Mouse (Mus musculus) intestine, postnatal 0 days (tissue): Measurements from ENCODE around the gene Nell1. TPM values are rescaled to one million over a fixed set of nuclear protein-coding genes. Genes with fewer than 3 reads are reported as not detected.

Experiments
- ATAC-seq: fragments of 200-750 bp; cut with Nextera tagmentation; 2 replicates; pipeline ENCODE4 v1.8.0; 2017; ENCODE audit warnings: mild to moderate bottlenecking, moderate TSS enrichment, moderate library complexity
- H3K27ac ChIP-seq: fragments of 300-500 bp; sonication (generic); 2 replicates; pipeline ENCODE4 v1.5.1; 2014; ENCODE audit warnings: mild to moderate bottlenecking, low read depth, low read length, moderate library complexity
- H3K27me3 ChIP-seq: fragments of 300-500 bp; sonication (generic); replicated peaks from 2 replicates; pipeline ENCODE4 v1.6.1; 2014; ENCODE audit warnings: low read length, mixed read lengths; ENCODE audit not compliant: control insufficient read depth, insufficient read depth
- H3K36me3 ChIP-seq: fragments of 300-500 bp; sonication (generic); 2 replicates; pipeline ENCODE4 v1.6.1; 2014; ENCODE audit warnings: mild to moderate bottlenecking, moderate library complexity; ENCODE audit not compliant: control insufficient read depth, insufficient read depth
- H3K4me1 ChIP-seq: fragments of 300-500 bp; sonication (generic); replicated peaks from 2 replicates; pipeline ENCODE4 v1.6.1; 2014; ENCODE audit warnings: antibody characterized with exemption, low read length, mixed read lengths; ENCODE audit not compliant: control insufficient read depth, insufficient read depth
- H3K4me2 ChIP-seq: fragments of 300-500 bp; sonication (generic); replicated peaks from 2 replicates; pipeline ENCODE4 v1.6.1; 2014; ENCODE audit warnings: low read depth, mild to moderate bottlenecking, moderate library complexity
- H3K4me3 ChIP-seq: fragments of 300-500 bp; sonication (generic); 2 replicates; pipeline ENCODE4 v1.5.1; 2014; ENCODE audit warnings: low read depth, low read length
- H3K9ac ChIP-seq: fragments of 300-500 bp; sonication (generic); 2 replicates; pipeline ENCODE4 v1.6.1; 2014; ENCODE audit warnings: mild to moderate bottlenecking, low read depth, low read length
- H3K9me3 ChIP-seq: fragments of 300-500 bp; sonication (generic); 2 replicates; pipeline ENCODE4 v1.6.1; 2016; ENCODE audit warnings: mixed run types; ENCODE audit not compliant: control insufficient read depth
- CTCF ChIP-seq: sonication (generic); IDR thresholded peaks from 2 replicates; pipeline ENCODE4 v1.5.1; 2016; ENCODE audit warnings: low read depth, mild to moderate bottlenecking, control low read depth, antibody characterized with exemption, moderate library complexity
- WGBS: fragments of 180-500 bp; shearing (Covaris S2); extraction: QIAGEN DNeasy Blood & Tissue Kit; methylation state at CpG from one replicate; pipeline ENCODE4 v1.1.7; 2014; 5-methylcytosine and 5-hydroxymethylcytosine counted together
- polyA plus RNA-seq: library from polyadenylated mRNA; unstranded; fragments of >200 nt; fragmentation: Nextera tagmentation; extraction: Ambion mirVana; gene quantifications from 2 replicates; pipeline ENCODE4 v1.2.1, GENCODE M21; 2015

The Nell1 gene
- polyA plus RNA-seq, 1 experiment from 2014 or later = 1.9 TPM

GRCm38 (mm10) chr7:50516681-50517080 is 542.0 kb downstream of the Nell1 start:
- no peak overlapping the region for H3K27ac ChIP-seq
- H3K9me3 ChIP-seq = no peaks in the 10 kb centered on the region
- H3K4me3 ChIP-seq = no peak overlapping the region
- no peak overlapping the region for H3K9ac ChIP-seq
- ATAC-seq = no peak
- TF ChIP-seq CTCF = no peak
- H3K27me3 ChIP-seq = no peaks in the 10 kb centered on the region
- no peaks in the 10 kb centered on the region for H3K4me1 ChIP-seq
- H3K4me2 ChIP-seq = no peak overlapping the region
- H3K36me3 ChIP-seq = no peaks in the 10 kb centered on the region
- 80% methylated on average over 3 of the region's 3 CpGs for WGBS

DNA sequence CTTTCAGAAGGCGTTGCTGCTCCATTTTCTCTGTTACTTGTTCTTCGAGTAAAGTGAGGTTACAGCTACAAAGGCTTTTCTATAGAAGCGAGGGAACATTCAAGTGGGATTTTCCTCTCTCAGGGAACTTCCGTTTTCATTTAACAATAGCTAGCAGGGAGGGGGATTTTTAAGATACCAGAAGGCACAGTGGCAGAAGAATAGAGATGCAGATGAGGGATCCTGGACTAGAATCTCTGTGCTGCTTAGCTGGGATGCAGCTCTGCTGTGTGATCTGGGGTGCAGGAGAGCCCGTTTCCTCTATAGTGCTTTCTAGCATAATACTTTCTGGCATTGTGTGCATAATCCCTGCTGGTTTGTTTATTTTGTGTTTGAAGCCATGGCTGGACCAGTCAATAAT is 568.7 kb downstream of the Nell1 start:
- WGBS = 72% methylated on average over 5 of the region's 5 CpGs
- H3K27me3 ChIP-seq = no peaks in the 10 kb centered on the region
- no peak overlapping the region for H3K9ac ChIP-seq
- H3K4me2 ChIP-seq = no peak overlapping the region
- H3K4me1 ChIP-seq = no peaks in the 10 kb centered on the region
- TF ChIP-seq CTCF = no peak
- no peak overlapping the region for H3K27ac ChIP-seq
- no peak for ATAC-seq
- no peaks in the 10 kb centered on the region for H3K9me3 ChIP-seq
- no peak overlapping the region for H3K4me3 ChIP-seq
- no peaks in the 10 kb centered on the region for H3K36me3 ChIP-seq

- no peak for ATAC-seq
Observed at GRCm38 (mm10) chr7:50549572-50549971, 574.9 kb downstream of the Nell1 start.

DNA sequence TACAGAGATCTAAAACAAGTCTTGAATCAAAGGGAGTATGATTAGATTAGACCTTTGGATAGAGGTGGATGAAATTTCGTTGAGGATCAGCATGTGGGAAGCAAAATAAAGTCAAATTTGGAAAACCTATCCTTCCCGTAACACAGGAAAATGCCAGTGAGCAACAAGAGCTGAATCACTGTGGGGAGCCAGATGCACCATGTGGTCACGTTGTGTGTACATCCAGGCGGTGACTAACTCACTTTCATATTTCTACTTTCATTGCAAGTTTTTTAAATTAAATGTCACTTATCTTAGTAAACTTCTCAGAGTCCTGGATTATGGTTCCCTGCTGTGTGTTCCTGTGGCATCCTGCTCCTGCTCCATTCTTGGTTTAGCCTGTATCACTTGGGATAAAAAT is 576.8 kb downstream of the Nell1 start:
- no peaks in the 10 kb centered on the region for H3K27me3 ChIP-seq
- H3K9ac ChIP-seq = no peak overlapping the region
- no peak for ATAC-seq
- H3K4me2 ChIP-seq = no peak overlapping the region
- H3K9me3 ChIP-seq = no peaks in the 10 kb centered on the region
- H3K36me3 ChIP-seq = no peaks in the 10 kb centered on the region
- no peak for TF ChIP-seq CTCF
- 71% methylated on average over 4 of the region's 4 CpGs for WGBS
- H3K4me3 ChIP-seq = no peak overlapping the region
- no peak overlapping the region for H3K27ac ChIP-seq
- no peaks in the 10 kb centered on the region for H3K4me1 ChIP-seq

More at GRCm38 (mm10) chr7:50549572-50549971, 574.9 kb downstream of the Nell1 start:
- no peaks in the 10 kb centered on the region for H3K36me3 ChIP-seq
- H3K9me3 ChIP-seq = no peaks in the 10 kb centered on the region
- no peak overlapping the region for H3K9ac ChIP-seq
- no peak overlapping the region for H3K4me2 ChIP-seq
- H3K27ac ChIP-seq = no peak overlapping the region
- H3K4me3 ChIP-seq = no peak overlapping the region
- H3K4me1 ChIP-seq = no peaks in the 10 kb centered on the region
- H3K27me3 ChIP-seq = no peaks in the 10 kb centered on the region
- WGBS = 77% methylated on average over 3 of the region's 3 CpGs
- no peak for TF ChIP-seq CTCF

- no peaks in the 10 kb centered on the region for H3K36me3 ChIP-seq
- WGBS = 79% methylated on average over 3 of the region's 3 CpGs
- TF ChIP-seq CTCF = no peak
Observed at GRCm38 (mm10) chr7:50562708-50563107, 588.0 kb downstream of the Nell1 start.

DNA sequence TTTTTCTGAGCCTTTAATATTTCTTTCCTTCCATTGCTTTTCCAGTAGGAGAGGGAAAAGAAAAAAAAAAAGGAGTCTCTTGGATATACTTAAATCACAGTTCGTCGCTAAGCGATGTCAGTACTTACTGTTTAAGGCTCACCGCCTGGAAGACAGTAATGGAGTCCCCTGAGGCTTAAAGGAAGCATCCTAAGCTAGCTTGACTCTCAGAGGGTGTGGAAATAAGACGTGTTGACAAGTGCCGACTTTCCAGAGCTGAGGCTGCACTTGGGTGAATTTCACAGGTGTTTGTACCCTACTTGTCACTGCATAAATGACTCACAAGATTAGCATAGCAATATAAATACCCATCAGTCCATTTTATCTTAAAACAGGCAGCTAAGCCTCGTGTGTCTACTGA is 599.2 kb downstream of the Nell1 start:
- H3K4me2 ChIP-seq = no peak overlapping the region
- H3K36me3 ChIP-seq = no peaks in the 10 kb centered on the region
- no peak overlapping the region for H3K27ac ChIP-seq
- no peak overlapping the region for H3K4me3 ChIP-seq
- H3K9ac ChIP-seq = no peak overlapping the region
- H3K27me3 ChIP-seq = no peaks in the 10 kb centered on the region
- no peaks in the 10 kb centered on the region for H3K9me3 ChIP-seq
- no peak for TF ChIP-seq CTCF
- H3K4me1 ChIP-seq = no peaks in the 10 kb centered on the region
- ATAC-seq = no peak
- 65% methylated on average over 7 of the region's 7 CpGs for WGBS

More at GRCm38 (mm10) chr7:50562708-50563107, 588.0 kb downstream of the Nell1 start:
- ATAC-seq = no peak
- Histone ChIP-seq H3K9ac (no peak overlapping the region), H3K27me3 (no peaks in the 10 kb centered on the region), H3K4me1 (no peaks in the 10 kb centered on the region), H3K27ac (no peak overlapping the region), H3K4me2 (no peak overlapping the region), H3K4me3 (no peak overlapping the region), H3K9me3 (no peaks in the 10 kb centered on the region)
